Mouse (Mus musculus) adrenal gland, adult 2 months (tissue): ENCODE measurements around the gene Tgfbr1. TPM values are rescaled to one million over a fixed set of nuclear protein-coding genes. Genes with fewer than 3 reads are reported as not detected.

ENCODE experiments used
- DNase-seq: peaks from one replicate; pipeline ENCODE4 v3.0.0; 2021
- polyA plus RNA-seq: library from polyadenylated mRNA; depleted of rRNA; stranded (reverse); fragments of >200 nt; gene quantifications from 2 replicates; pipeline ENCODE4 v1.2.3, GENCODE M21; 2012; rRNA removed
- total RNA-seq, 2 experiments: library from RNA; stranded (reverse); gene quantifications; 2 replicates each; pipeline ENCODE4 v1.2.3; 2021

Tgfbr1 gene
- total and polyA plus RNA-seq, 3 experiments: 2.5 to 36.9 (median 30.1) TPM

- DNase-seq: no peak
Measured at GRCm38 (mm10) chr4:47422194-47422593, 69.2 kb downstream of the Tgfbr1 start.

GRCm38 (mm10) chr4:47422946-47423345 lies 69.9 kb downstream of the Tgfbr1 start:
- DNase-seq: no peak

DNA sequence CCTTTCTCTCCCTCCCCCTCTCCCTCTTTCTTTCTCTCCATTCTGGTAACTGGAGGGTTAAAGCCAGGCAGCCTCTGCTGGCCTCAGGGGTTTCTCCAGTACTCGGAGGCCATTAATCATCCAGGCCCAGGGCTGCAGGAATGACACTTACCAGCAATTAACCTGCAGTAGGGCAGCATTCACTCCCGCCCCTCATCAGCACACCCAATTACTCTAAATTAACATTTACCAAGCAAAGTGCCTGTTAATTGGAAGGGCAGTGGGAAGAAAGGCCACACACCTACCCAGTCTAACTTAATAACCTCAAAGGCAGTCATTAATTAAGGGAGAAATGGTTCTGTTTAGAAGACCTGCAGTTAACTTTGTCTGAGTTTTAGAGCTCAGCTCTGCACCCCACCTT lies 71.4 kb downstream of the Tgfbr1 start:
- DNase-seq: no peak

GRCm38 (mm10) chr4:47425247-47425830 lies 72.3 kb downstream of the Tgfbr1 start:
- no peak for DNase-seq

GRCm38 (mm10) chr4:47427606-47428005 lies 74.6 kb downstream of the Tgfbr1 start:
- no peak for DNase-seq

GRCm38 (mm10) chr4:47430557-47430956 lies 77.5 kb downstream of the Tgfbr1 start:
- DNase-seq: no peak

- no peak for DNase-seq
Measured at GRCm38 (mm10) chr4:47431081-47431480, 78.1 kb downstream of the Tgfbr1 start.

- DNase-seq: no peak
Measured at GRCm38 (mm10) chr4:47432766-47433165, 79.7 kb downstream of the Tgfbr1 start.

- DNase-seq: no peak
Measured at GRCm38 (mm10) chr4:47435131-47435530, 82.1 kb downstream of the Tgfbr1 start.

DNA sequence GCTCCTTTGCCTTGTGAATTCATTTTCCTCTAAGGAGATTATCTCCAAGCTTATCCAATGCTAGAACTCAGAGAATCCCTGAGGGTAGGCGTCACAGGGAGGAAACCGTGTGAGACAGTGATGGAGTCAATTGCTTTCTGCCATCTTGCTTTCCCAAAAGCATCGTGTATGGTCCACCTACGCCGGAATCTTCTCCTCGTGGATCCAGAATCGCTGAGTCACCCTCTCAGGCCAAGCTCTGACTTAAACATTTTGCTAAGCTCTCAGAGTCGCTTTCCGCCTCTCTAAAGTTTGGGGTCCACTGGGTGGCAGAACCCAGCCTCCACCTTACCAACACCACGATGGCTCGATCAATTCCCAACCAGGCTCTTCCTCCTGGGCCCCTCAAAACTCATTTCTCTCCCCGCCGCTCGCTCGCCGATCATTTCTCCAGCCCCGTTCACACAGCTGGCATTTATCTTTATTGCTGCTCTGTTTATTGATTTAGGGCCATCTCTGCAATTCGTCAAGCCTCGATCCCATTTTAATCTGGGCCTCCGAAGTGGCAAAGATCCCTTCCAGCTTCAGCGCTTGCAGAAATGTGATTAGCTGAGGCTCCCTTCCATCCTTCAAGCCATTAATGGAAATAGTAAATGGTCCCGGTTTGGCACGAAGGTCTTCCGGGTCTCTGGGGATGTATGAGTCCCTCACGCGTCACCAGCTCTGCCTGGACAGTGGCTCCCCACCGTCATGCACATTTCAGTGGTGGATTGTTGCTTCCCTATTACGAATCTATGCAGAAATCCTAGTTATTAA lies 82.7 kb downstream of the Tgfbr1 start:
- DNase-seq: no peak

DNA sequence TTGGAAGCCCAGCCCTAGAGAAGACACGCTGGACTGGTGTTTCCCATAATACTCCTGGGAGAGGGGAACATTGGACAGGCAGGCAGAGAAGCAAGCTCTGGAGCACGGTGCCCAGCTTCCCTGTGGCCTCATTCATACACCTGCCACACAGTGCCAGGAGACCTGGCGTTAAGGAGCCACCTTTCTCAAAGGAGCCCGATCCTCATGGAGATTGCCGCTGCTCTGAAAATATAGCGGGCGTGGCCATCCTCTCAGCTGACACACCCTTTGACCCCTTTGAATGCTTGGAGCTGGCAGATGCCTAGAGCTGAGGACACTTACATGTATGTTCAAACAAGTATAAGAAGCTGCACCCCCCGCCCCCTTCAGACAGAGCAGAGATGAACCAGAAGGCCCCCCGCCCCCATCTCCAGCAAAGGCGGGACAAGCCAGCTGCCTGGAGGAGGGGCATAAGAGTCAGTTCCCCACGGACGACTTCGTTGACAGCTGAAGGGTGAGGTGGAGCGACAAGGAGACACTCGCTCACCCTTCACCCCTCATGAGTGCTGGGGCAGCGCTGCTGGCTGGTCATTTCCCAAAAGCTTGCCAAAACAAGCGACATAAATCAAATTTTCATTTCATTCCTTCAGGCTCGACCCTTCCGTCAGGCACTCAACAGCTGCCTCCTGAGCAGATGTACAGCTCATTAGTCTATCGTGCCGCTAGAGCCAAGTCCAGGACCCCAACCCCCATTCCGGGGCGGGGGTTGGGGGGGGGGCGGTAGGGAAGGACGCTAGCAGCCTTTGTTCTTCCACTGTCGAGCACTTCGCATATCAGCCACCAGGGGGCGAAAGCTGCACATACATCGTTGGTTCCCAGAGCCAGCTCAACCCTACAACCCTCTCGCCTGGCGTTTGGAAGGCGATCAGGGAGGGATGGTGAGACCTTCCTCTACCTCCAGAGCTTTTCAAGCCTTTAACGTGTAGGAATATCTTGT lies 84.6 kb downstream of the Tgfbr1 start:
- peak; percentile 88 for DNase-seq

- no peak for DNase-seq
Measured at GRCm38 (mm10) chr4:47438956-47439355, 85.9 kb downstream of the Tgfbr1 start.

GRCm38 (mm10) chr4:47440951-47441350 lies 87.9 kb downstream of the Tgfbr1 start:
- peak; percentile 79 for DNase-seq

DNA sequence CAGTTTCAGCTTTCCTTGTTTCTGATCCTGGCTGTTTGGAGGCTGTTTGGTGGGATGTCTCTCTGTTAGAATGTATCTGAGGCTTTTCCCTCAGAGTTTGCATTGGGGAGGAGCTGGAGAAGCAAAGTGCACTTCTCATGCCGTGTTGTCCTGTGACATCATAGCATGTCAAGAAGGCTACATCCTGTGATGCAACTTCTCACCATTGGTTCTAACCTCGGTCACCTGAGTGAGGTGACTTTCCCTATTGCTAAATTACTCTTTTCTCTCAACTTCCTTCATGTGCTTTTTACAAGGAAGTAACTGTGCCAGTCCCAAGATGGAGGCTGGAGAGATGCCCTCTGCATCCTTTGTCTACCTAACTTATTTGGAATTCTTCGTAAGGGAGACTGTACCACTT lies 95.5 kb downstream of the Tgfbr1 start:
- DNase-seq: no peak

DNA sequence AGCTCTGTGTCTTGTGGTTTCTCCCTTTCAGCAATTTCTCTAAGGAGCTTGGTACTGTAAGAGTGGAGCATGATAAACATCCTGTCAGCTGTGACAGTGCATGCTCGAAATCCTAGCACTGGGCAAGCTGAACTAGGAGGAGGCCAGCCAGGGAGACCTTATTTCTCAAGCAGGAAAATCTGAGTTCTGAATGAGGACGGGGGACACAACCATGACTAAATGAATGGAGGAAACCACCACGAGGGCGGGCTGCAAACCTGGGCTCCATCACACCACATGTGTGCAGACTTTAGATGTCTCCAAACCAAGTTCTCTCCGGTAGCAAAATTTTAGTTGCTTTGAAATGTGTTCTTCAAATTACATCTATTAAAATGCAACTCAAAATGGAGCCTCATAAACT lies 96.1 kb downstream of the Tgfbr1 start:
- DNase-seq: no peak

DNA sequence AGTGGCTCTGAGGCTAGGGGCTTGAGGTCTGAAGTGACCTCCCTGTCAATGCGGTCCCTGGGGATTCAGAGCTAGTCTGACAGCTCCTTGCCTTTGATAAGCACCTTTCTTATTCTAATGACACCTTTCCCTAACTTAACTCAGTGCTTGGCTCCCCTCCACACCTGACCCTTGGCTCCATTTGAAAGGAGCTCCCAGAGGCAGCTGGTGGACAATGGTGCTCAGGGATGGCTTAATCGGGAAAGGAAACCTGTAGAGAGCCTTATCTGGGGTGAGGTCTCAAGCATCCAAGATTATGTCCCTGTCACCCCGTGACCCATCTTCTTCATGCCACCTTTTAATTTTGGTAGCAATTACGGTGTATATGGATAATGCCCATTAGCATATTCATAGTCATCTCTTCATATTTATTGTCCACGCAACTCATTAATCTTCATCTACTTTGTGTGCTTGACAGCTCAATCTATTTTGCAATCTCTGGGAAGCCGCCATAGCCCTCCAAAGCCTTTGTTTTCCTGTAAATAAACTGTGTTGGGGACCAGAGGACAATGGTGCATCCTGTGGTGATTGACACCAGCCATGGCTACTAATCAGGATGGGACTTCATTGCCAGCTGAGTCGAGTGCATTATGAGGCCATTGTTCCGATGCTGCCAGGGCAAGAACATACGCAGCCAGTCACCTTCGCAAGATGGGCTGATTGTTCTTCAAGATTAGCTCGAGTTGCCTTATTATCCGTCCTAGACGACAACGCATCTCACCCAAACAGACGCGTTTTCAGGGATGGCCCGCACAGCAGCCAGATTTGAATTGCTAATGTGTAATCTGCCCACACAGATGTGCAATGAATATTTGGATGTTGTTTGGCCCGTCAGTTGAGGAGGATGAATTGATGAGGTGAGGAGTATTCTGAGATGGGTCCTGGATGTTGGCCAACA lies 96.8 kb downstream of the Tgfbr1 start:
- DNase-seq: no peak

Other genes with a start within 250 kb of the Tgfbr1 start
- 10 to 100 TPM; 18.5 to 33.4 TPM for gene Col15a1, start 145.1 kb upstream of the Tgfbr1 start, total RNA-seq
- gene Col15a1, start 145.1 kb upstream of the Tgfbr1 start, polyA plus RNA-seq: 32.7 and 36.2 TPM in 2 replicates
- gene Alg2, start 121.1 kb downstream of the Tgfbr1 start, total RNA-seq: 100 to 1,000 TPM; 119 to 162 TPM
- gene Alg2, start 121.1 kb downstream of the Tgfbr1 start, polyA plus RNA-seq: 98.7 and 125 TPM in 2 replicates
- 100 to 1,000 TPM; 210 to 256 TPM for gene Sec61b, start 121.4 kb downstream of the Tgfbr1 start, total RNA-seq
- gene Sec61b, start 121.4 kb downstream of the Tgfbr1 start, polyA plus RNA-seq: 619 and 728 TPM in 2 replicates